Mouse (Mus musculus) MEL (cell line): ENCODE measurements at regions not wholly inside any gene's neighbourhood (a gene's known extent, or its start where the extent isn't known, plus 50 kb on each side); places are given as distances from the start of the nearest gene placed in this dataset.

Experiments
- CHD2 ChIP-seq: IDR thresholded peaks from 2 replicates; pipeline ENCODE4 v1.6.1; 2011; ENCODE audit warnings: low read length, improper control_type of control experiment
- CTCF ChIP-seq, 3 experiments: IDR thresholded peaks in 2 of 3; conservative IDR thresholded peaks in 1 of 3; 2 replicates each; pipeline ENCODE4 v1.5.1; 2011 to 2012; ENCODE audit warnings: low read length in 3 of 3, low read depth in 2 of 3, mild to moderate bottlenecking in 2 of 3, improper control_type of control experiment in 1 of 3, inconsistent platforms in 1 of 3, mixed read lengths in 1 of 3, moderate library complexity in 1 of 3; ENCODE audit not compliant: control insufficient read depth in 1 of 3, insufficient read depth in 1 of 3, poor library complexity in 1 of 3, severe bottlenecking in 1 of 3
- EP300 ChIP-seq, 2 experiments: IDR thresholded peaks; 2 replicates each; pipeline ENCODE4 v1.6.1; 2011; ENCODE audit warnings: improper control_type of control experiment in 2 of 2, low read length in 2 of 2, low read depth in 1 of 2, mild to moderate bottlenecking in 1 of 2
- ETS1 ChIP-seq: IDR thresholded peaks from 2 replicates; pipeline ENCODE4 v1.6.1; 2012; ENCODE audit warnings: low read depth, mild to moderate bottlenecking, inconsistent platforms, low read length, improper control_type of control experiment, moderate library complexity
- GABPA ChIP-seq: IDR thresholded peaks from 2 replicates; pipeline ENCODE4 v1.6.1; 2012; ENCODE audit warnings: low read depth, mild to moderate bottlenecking, inconsistent platforms, low read length, improper control_type of control experiment, moderate library complexity
- GATA1 ChIP-seq: IDR thresholded peaks from 2 replicates; pipeline ENCODE4 v1.6.1; 2011; ENCODE audit warnings: low read depth, low read length, improper control_type of control experiment
- MAZ ChIP-seq: IDR thresholded peaks from 2 replicates; pipeline ENCODE4 v1.6.1; 2012; ENCODE audit warnings: low read depth, mild to moderate bottlenecking, inconsistent platforms, low read length, improper control_type of control experiment
- MXI1 ChIP-seq: IDR thresholded peaks from 2 replicates; pipeline ENCODE4 v1.6.1; 2011; ENCODE audit warnings: mild to moderate bottlenecking, low read depth, low read length, improper control_type of control experiment
- POLR2A ChIP-seq, 2 experiments: IDR thresholded peaks; 2 replicates each; pipeline ENCODE4 v1.6.1; 2011 to 2012; ENCODE audit warnings: low read length in 2 of 2, mild to moderate bottlenecking in 2 of 2, control low read depth in 1 of 2, improper control_type of control experiment in 1 of 2, low read depth in 1 of 2, moderate library complexity in 1 of 2; ENCODE audit not compliant: control insufficient read depth in 1 of 2, insufficient read depth in 1 of 2, poor library complexity in 1 of 2
- RAD21 ChIP-seq: IDR thresholded peaks from 2 replicates; pipeline ENCODE4 v1.6.1; 2011; ENCODE audit warnings: mild to moderate bottlenecking, low read depth, low read length, improper control_type of control experiment
- RCOR1 ChIP-seq: IDR thresholded peaks from 2 replicates; pipeline ENCODE4 v1.6.1; 2012; ENCODE audit warnings: low read depth, mild to moderate bottlenecking, inconsistent platforms, low read length, improper control_type of control experiment
- TAL1 ChIP-seq: IDR thresholded peaks from 2 replicates; pipeline ENCODE4 v1.6.1; 2012; ENCODE audit warnings: mild to moderate bottlenecking, inconsistent platforms, low read length, moderate library complexity, mixed read lengths
- TBP ChIP-seq: IDR thresholded peaks from 2 replicates; pipeline ENCODE4 v1.8.0; 2011; ENCODE audit warnings: low read depth, low read length, improper control_type of control experiment
- ZNF384 ChIP-seq: IDR thresholded peaks from 2 replicates; pipeline ENCODE4 v1.6.1; 2012; ENCODE audit warnings: low read depth, mild to moderate bottlenecking, inconsistent platforms, low read length, improper control_type of control experiment

DNA sequence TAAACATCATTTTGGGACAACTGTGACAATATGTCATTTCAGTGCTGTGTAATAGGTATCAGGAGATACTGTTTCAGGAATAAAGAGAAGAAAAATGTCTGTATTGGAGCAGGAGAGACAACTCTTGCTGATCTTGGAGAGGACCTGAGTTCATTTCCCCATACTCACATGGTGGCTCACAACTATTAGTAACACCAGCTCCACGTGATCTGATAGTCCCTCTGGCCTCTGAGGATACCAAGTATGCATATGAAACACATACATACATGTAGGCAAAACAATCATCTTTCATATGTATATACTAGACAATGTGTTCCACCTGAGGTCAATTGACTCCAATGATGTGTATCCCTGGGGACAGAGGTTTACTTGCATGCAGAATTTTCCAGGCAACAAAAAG is 501.2 kb upstream of the Gulo start:
- no peak for TF ChIP-seq TBP
- no peak for TF ChIP-seq TAL1
- TF ChIP-seq CTCF (IDR thresholded peaks at IDR 0.05 in 2 of 3, conservative IDR thresholded peaks at IDR 0.05 in 1 of 3; ENCODE audit: control insufficient read depth in 1 of 3, insufficient read depth in 1 of 3, low read depth in 2 of 3, low read length in 3 of 3, poor library complexity in 1 of 3, severe bottlenecking in 1 of 3) = no peak
- TF ChIP-seq RCOR1 = no peak
- no peak for TF ChIP-seq ZNF384
- TF ChIP-seq POLR2A (IDR thresholded peaks at IDR 0.05; ENCODE audit: control insufficient read depth in 1 of 2, insufficient read depth in 1 of 2, low read depth in 1 of 2, low read length in 2 of 2, poor library complexity in 1 of 2) = no peak
- no peak for TF ChIP-seq RAD21
- no peak for TF ChIP-seq EP300 (IDR thresholded peaks at IDR 0.05; ENCODE audit: low read depth in 1 of 2, low read length in 2 of 2)
- no peak for TF ChIP-seq GATA1
- no peak for TF ChIP-seq ETS1
- TF ChIP-seq CHD2 = no peak
- TF ChIP-seq MAZ = no peak
- no peak for TF ChIP-seq MXI1
- no peak for TF ChIP-seq GABPA
